Mouse (Mus musculus): Measurements from ENCODE around the gene Macrod1.
"Not testable (repeated sequence)": the region's sequence is repeated elsewhere in the genome, so short reads cannot be mapped to it uniquely, and the experiment has no call there.

Gene Macrod1

GRCm38 (mm10) chr19:7057126-7057721 lies 614 bp downstream of the Macrod1 start:
- no peak for DNase-seq

GRCm38 (mm10) chr19:7057722-7058207 lies 1.2 kb downstream of the Macrod1 start:
- peak; percentile 87 to 90 for DNase-seq

DNA sequence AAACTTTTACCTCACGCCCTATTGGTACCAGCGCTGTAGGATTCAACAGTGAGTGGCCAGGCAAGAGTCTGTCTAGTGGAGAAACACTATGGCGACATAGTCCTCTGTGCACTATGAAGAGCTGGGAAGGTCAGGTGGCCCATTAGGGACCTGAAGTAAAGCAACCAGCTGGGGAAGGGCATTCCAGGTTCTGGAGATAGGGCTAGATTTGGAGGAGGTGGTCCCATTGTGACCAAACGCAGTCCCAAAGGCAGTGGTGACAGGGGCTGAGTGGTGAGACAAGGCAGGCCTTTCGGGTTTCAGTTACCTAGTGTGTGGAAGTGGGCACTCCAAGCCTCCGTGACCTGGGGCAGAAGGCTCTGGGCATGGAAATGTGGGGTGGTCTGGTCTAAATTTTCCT lies 1.9 kb downstream of the Macrod1 start:
- no peak for DNase-seq

GRCm38 (mm10) chr19:7062110-7062509 lies 5.5 kb downstream of the Macrod1 start:
- no peak for DNase-seq

DNA sequence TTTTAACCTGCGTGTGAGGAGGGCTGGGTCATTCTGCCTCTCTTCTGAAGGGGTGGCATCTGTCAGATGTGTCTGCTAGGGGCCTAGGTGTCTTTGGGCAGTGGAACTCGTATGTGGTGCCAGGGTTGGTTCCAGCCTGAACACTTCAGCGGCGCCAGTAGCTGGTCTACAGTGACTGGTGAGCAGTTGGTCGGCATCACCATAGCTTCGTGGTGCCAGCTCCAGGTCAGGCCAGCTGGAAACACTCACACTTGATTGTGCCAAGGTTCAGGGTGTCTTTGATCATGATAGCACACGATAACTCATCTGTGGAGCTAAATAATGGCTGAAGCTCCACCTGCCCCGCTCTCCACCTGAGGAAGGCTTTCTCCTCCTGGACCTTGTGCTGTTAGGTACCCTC lies 6.3 kb downstream of the Macrod1 start:
- DNase-seq, result no peak

DNA sequence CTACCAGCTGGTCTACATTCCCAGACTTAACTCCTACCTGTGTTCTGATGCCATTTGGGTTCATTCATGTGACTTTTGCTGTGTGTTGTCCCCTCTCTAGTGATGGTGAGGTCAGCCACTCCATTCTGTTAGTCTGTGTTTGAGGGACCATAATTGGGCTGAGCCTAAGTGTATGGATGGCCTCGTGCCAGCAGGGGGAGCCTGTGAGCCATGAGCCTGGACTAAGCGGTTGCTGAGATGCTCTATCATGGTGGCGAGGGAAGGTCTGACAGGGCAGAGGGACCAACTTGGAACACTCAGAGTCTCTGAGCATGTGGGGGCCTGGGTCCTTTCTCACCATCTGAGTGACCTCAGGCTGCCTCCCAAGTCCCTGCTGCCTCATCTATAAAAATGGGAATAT lies 8.0 kb downstream of the Macrod1 start:
- peak; percentile 82 to 89 for DNase-seq

GRCm38 (mm10) chr19:7066034-7066827 lies 9.6 kb downstream of the Macrod1 start:
- peak; percentile 52 to 75 for DNase-seq

GRCm38 (mm10) chr19:7066828-7067342 lies 10.3 kb downstream of the Macrod1 start:
- no peak for DNase-seq

- DNase-seq, result no peak
Observed at GRCm38 (mm10) chr19:7067344-7068050, 10.9 kb downstream of the Macrod1 start.

DNA sequence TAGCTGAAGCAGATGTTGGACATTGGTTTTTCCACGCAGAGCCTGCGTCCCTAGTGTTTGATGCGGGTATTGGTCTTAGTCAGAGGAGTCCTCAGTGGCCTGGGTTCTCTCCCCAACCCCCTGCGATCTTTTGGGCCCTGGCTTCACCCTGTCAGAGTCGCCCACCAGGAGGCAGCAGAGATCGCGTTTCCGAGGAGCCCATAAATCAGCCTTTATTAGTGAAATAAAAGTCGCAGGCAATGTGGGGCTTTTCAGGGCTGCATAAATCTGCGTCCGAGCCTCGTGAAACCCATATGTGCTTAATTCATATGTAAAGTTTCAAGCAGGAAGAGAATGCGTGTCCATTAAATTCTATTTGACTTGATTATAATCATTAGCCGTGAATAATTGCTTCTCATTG lies 11.5 kb downstream of the Macrod1 start:
- peak; percentile 77 to 88 for DNase-seq

DNA sequence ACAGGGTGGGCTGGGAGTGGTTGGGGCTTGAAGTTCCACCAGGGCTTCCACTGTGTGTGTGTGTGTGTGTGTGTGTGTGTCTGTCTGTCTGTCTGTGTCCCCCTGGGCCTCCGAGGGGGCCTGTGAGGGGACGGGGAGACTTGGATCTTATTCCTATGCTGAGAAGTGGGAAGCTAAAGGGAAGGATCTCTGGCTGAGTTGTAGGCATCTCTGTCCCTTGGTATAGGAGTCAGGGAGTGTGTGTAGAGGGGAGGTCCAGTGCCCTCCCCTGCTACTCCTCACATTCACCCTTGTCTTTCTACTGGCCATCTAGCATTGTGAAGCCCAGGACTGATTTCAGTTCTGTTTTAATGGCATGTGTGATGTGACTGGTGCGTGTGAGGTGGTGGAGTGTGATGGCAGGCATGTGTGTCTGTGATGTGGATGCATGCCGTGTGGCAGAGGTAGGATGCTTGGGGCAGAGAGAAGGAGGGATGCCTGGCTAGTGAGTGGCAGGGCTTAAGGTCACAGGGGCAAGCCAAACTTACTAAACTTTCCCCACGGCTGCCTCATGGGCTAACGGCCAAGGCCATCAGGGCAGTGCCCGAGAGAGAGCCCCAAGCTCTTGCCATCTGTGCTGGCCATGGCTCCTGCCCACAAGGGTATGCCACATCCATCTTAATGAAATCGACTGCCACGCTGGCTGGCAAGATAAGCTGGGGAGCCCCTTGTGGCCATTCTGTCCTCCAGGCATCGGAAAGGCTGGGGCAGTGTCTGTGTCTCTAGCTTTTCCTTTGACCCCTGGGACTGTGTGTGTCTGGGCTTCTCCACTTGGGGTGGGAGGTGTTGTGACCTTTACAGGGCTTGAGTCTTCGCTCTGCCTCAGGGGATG lies 12.3 kb downstream of the Macrod1 start:
- no peak for DNase-seq

- peak; percentile 57 to 85 for DNase-seq
Observed at GRCm38 (mm10) chr19:7069781-7070763, 13.5 kb downstream of the Macrod1 start.

DNA sequence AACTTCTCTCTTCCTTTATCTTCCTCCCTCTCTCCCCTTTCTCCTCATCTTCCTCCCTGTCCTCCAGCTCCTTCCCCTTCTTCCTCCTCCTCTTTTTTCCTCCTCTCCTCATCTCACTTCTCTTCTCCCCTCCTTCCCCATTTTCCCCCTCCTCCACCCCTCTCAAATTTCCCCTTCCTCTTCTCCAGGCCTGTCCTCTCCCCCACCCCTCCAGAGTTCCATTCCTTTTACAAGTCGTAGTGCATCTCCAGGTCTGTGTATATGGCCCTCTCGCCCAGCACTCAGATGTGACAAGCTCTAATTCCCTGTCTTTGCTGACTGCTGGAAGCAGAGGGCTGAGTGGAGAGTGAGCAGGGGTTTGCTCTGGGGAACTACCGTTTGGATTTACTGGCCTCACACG lies 14.2 kb downstream of the Macrod1 start:
- no peak for DNase-seq

- DNase-seq, result no peak
Observed at GRCm38 (mm10) chr19:7072221-7072620, 15.6 kb downstream of the Macrod1 start.

- no peak for DNase-seq
Observed at GRCm38 (mm10) chr19:7073997-7074781, 17.6 kb downstream of the Macrod1 start.

DNA sequence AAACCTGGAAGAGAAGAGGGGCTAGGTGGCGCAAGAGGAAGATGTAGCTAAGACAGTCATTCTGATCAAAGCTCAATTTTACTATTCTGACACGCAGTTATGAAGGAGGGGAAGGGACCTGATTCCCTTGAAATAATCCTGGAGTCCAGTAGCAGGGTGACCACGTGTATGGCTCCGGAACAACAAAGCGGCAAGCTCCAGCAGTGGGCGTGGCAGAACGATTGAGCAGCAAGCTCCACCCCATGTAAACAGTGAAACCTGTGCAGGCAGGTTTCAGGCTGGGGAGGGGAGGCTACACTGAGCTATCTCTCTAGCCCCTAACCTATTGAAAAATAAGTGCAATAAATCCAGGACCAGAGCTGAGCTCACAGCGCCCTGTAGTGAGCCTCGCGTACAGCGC lies 18.7 kb downstream of the Macrod1 start:
- DNase-seq, result not testable (repeated sequence)

GRCm38 (mm10) chr19:7077666-7078065 lies 21.1 kb downstream of the Macrod1 start:
- no peak for DNase-seq

DNA sequence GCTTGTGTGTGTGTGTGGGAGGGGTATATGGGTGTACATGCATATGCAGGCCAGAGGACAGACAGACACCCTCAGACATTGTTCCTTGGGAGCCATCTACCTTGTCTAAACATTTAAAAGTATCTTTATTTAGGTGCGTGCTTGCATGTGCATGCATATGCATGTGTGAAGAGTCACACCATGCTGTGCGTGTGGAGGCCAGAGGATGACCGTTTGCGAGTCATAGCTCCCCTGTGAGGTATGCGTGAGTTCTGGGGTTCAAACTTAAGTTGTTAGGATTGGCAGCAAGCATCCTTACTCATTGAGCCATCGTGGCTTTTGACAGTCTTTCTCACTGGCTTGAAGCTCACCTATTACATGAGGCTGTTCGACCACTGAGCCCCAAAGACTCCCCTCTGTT lies 21.7 kb downstream of the Macrod1 start:
- DNase-seq, result no peak

- DNase-seq, result no peak
Observed at GRCm38 (mm10) chr19:7081516-7082266, 25.1 kb downstream of the Macrod1 start.

Measured in lung, postnatal 4 days (tissue).